Mouse (Mus musculus): ENCODE measurements around the gene Sh3kbp1.

DNA sequence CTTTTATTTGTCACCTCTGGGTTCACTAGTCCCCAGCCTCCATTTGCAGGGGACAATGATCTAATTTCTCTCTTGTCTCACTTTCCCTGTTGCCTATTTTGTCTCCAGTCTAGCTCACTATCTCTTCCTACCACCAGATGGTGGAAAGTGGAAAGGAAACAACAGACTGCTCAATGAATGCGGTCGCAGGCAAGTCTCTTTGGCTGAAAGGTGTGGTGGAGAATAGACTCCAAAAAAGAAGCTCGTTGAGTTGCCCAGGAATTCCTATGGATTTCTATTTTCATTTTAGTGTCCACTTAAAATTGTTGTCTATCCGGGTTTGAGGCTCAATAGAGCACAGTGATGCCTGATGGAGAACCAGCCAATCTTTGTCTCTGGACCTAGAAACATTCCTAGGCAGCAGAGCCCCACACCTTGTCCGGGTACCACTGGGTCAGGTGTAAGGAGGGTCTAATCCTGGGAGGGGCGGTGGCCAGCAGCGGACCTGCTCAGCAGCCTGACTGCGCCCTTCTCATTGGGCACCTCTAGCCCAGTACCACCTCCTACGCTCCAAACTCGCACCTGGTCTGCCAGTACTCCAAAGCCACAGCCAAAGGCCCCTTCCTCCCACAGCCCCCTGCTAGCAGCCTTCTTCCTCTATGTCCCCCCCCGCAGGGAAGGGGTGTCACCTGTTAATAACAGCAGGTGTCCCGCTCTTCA, 715 bp upstream of the Sh3kbp1 start:
- no peak for TF ChIP-seq HCFC1 (IDR thresholded peaks at IDR 0.05; ENCODE audit: low read depth, low read length)
- peak; percentile 42 to 92 (median 43); a peak in 5 of 6 replicates for TF ChIP-seq CTCF (IDR thresholded peaks at IDR 0.05 in 2 of 3, conservative IDR thresholded peaks at IDR 0.05 in 1 of 3; ENCODE audit: control insufficient read depth in 1 of 3, insufficient read depth in 1 of 3, low read depth in 2 of 3, low read length in 3 of 3, poor library complexity in 1 of 3, severe bottlenecking in 1 of 3)
- no peak for TF ChIP-seq GABPA (IDR thresholded peaks at IDR 0.05; ENCODE audit: low read depth, low read length)
- TF ChIP-seq CHD1 (IDR thresholded peaks at IDR 0.05; ENCODE audit: low read depth, low read length) = no peak
- no peak for TF ChIP-seq EP300 (IDR thresholded peaks at IDR 0.05; ENCODE audit: low read depth in 1 of 2, low read length in 2 of 2)
- no peak for TF ChIP-seq POLR2A (IDR thresholded peaks at IDR 0.05; ENCODE audit: control insufficient read depth in 1 of 2, insufficient read depth in 1 of 2, low read depth in 1 of 2, low read length in 2 of 2, poor library complexity in 1 of 2)
- no peak for TF ChIP-seq MYC (IDR thresholded peaks at IDR 0.05; ENCODE audit: low read depth, low read length)
- no peak for TF ChIP-seq MAX (IDR thresholded peaks at IDR 0.05; ENCODE audit: low read length)
- TF ChIP-seq CHD2 (IDR thresholded peaks at IDR 0.05; ENCODE audit: low read length) = no peak
